Mouse (Mus musculus): Measurements from ENCODE around the gene Satb1. TPM values are rescaled to one million over a fixed set of nuclear protein-coding genes. Genes with fewer than 3 reads are reported as not detected.

Gene Satb1
- polyA plus RNA-seq, 1 experiment, result 38.7 TPM

- DNase-seq (ENCODE audit: extremely low spot score in 1 of 2, low spot score in 1 of 2), result peak in 1 of 2 experiments; percentile 37
These were observed 49.4 kb downstream of the Satb1 start for GRCm38 (mm10) chr17:51783591-51784279.

GRCm38 (mm10) chr17:51780036-51780435 lies 53.1 kb downstream of the Satb1 start:
- DNase-seq (ENCODE audit: extremely low spot score in 1 of 2, low spot score in 1 of 2), result no peak

GRCm38 (mm10) chr17:51778961-51779360 lies 54.1 kb downstream of the Satb1 start:
- DNase-seq (ENCODE audit: extremely low spot score in 1 of 2, low spot score in 1 of 2), result no peak

GRCm38 (mm10) chr17:51777813-51778212 lies 55.3 kb downstream of the Satb1 start:
- DNase-seq (ENCODE audit: extremely low spot score in 1 of 2, low spot score in 1 of 2), result peak in 1 of 2 experiments; percentile 61

- no peak for DNase-seq (ENCODE audit: extremely low spot score in 1 of 2, low spot score in 1 of 2)
These were observed 57.8 kb downstream of the Satb1 start for GRCm38 (mm10) chr17:51775070-51775881.

- peak in 1 of 2 experiments; percentile 53 for DNase-seq (ENCODE audit: extremely low spot score in 1 of 2, low spot score in 1 of 2)
These were observed 69.5 kb downstream of the Satb1 start for GRCm38 (mm10) chr17:51763600-51763999.

- DNase-seq (ENCODE audit: extremely low spot score in 1 of 2, low spot score in 1 of 2), result no peak
These were observed 70.6 kb downstream of the Satb1 start for GRCm38 (mm10) chr17:51762503-51762902.

DNA sequence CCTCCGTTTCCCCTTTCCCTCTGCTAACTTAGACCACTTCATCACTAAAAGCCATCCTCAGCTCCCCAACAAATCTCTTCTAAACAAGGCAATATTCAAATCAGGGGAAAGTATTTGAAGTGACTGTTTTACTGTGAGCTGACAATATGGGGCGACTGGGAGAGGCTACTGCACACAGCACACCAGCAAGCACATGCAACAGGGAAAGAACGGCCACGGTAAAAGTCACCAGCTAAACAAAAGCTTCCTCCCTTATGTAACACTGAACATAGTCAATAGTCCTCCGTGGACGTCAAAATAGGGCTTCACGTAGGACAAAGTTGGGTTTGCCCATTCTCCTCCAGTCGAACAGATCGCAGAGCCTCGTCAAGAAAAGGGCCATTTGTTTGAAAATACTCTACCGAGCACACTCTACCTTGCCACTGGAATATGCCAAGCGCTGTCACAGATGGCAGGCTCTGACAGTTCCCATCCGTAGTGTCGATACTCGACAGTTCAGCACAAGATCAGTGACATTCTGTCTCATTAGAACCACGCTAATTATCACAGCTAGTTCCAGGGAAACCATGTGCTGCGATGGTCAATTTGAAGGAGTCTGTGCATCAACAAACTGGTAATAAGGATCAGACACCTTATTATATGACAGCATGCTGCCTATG lies 72.0 kb downstream of the Satb1 start:
- DNase-seq (ENCODE audit: extremely low spot score in 1 of 2, low spot score in 1 of 2), result no peak

GRCm38 (mm10) chr17:51760251-51760887 lies 72.7 kb downstream of the Satb1 start:
- no peak for DNase-seq (ENCODE audit: extremely low spot score in 1 of 2, low spot score in 1 of 2)

- no peak for DNase-seq (ENCODE audit: extremely low spot score in 1 of 2, low spot score in 1 of 2)
These were observed 73.6 kb downstream of the Satb1 start for GRCm38 (mm10) chr17:51759509-51759908.

DNA sequence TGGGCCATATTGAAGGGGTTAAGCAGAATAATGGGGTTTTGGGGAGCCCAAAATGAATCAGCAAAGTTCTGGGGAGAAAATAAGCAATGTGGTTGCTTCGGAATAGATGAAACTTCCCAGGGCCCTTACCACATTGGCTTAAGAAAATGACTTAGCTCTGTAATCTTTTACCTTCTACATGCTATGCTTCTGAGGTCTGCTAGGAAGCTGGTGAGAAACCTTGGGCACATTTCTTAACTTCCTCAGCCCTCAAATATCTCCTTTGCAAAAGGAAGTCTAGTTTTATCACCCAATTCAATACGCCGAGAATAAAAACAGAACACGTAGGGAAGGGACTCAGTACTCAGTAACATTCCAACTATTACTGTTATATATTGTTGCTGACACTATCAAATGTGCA lies 80.9 kb downstream of the Satb1 start:
- no peak for DNase-seq (ENCODE audit: extremely low spot score in 1 of 2, low spot score in 1 of 2)

- DNase-seq (ENCODE audit: extremely low spot score in 1 of 2, low spot score in 1 of 2), result no peak
These were observed 85.9 kb downstream of the Satb1 start for GRCm38 (mm10) chr17:51747204-51747603.

DNA sequence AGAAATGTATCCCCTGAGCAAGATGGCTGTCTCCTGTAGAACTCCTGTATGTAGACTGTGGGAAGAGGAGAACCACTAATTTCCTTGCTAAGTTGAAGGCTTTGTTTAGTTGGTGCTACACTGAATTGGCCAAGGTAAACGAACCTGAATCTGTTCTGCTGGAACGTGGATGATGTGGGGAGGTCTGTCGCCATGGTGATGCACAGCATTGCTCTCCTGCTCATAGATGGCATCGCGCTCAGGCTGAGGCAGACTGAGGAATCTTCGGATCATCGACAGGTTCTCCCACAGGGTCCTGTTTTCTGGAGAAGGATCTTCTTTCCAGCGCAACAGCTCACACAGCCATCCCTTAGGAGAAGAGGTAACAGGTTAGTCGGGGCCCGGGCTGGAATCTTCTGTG lies 90.6 kb downstream of the Satb1 start:
- DNase-seq (ENCODE audit: extremely low spot score in 1 of 2, low spot score in 1 of 2), result no peak

GRCm38 (mm10) chr17:51741126-51741525 lies 92.0 kb downstream of the Satb1 start:
- DNase-seq (ENCODE audit: extremely low spot score in 1 of 2, low spot score in 1 of 2), result no peak

DNA sequence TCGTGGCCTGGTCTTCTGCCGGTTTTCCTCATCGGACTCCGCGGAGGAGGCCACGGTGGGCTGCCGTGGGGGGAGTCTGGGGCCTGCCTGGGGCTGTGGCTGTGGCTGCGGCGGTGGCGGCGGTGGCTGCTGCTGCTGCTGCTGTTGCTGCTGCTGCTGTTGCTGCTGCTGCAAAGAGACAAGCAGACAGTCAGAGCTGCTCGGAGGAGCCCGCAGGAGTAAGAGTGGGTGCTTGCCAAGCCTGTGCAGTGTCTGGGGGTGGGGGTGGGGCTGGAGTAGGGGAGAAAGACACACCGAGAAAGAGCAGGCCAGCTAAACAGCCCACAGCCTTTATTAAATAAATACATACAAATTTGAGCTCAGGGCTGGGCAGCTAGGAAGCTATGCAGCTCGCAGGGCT lies 92.8 kb downstream of the Satb1 start:
- DNase-seq (ENCODE audit: extremely low spot score in 1 of 2, low spot score in 1 of 2), result no peak

DNA sequence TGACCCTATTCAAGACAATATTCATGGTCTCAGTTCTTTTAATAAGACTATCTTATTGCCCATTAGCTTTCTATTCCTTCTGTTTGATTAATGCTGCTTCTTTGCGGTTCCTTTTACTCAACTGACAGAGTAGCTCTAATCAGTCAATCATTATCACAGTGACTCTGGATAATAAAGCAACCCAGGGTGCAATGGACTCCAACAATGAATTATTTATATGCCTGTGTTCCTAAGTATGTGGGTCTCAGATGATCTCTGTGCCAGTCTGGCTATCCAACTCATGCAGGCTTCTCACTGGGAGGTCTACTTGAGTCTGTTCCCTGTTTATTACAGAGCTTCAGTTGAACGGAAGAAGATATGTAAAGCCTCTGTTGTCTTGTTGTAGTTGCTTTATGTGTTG lies 108.6 kb downstream of the Satb1 start:
- no peak for DNase-seq (ENCODE audit: extremely low spot score in 1 of 2, low spot score in 1 of 2)

GRCm38 (mm10) chr17:51695711-51696110 lies 137.4 kb downstream of the Satb1 start:
- no peak for DNase-seq (ENCODE audit: extremely low spot score in 1 of 2, low spot score in 1 of 2)

DNA sequence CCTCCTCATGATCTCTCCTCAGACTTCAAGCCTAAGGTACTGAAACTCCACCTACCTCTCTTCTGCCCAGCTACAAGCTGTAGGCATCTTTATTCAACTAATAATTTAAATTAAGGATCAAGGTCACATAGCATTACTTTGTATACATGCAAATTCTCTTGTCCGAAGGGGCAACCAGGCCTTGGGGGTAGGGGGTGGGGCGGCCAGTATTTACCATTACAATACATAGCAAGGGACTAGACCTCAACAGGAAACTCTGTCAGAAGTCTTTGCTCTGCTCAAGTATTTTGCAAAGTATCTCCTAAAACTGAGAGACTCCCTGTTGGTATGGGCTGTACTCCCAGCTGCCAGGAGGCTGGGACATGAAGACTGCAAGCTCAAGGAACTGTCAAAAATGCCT lies 137.8 kb downstream of the Satb1 start:
- no peak for DNase-seq (ENCODE audit: extremely low spot score in 1 of 2, low spot score in 1 of 2)

GRCm38 (mm10) chr17:51690526-51690925 lies 142.6 kb downstream of the Satb1 start:
- no peak for DNase-seq (ENCODE audit: extremely low spot score in 1 of 2, low spot score in 1 of 2)

DNA sequence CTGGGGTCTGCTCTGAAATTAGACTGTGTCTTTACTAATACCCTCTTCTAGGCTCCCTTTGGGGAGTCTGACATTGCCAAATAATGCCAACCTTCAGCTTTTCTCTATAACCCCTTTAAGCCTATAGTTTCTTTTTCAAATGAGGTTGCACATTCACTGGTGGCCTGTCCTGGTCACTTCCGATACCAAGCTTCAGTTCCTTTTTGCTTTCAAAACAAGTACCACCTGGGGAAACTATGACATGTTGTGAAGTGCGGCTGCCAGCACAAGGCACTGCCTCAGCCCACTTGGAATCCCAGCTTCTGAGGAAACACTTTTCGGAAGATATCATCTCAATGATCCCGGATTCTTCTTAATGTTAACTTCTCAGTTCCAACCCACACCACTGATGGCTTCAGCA lies 145.9 kb downstream of the Satb1 start:
- DNase-seq (ENCODE audit: extremely low spot score in 1 of 2, low spot score in 1 of 2), result no peak

All from frontal cortex, adult 2 months (tissue).